Mouse (Mus musculus) heart, postnatal 0 days (tissue): ENCODE measurements around the gene Gdpd3.

ENCODE experiments used
- CTCF ChIP-seq: IDR thresholded peaks from 2 replicates; pipeline ENCODE4 v1.5.1; 2016; ENCODE audit warnings: antibody characterized with exemption, control low read depth, low read depth
- EP300 ChIP-seq: IDR thresholded peaks from 2 replicates; pipeline ENCODE4 v1.6.1; 2016; ENCODE audit warnings: antibody characterized with exemption, low read depth

DNA sequence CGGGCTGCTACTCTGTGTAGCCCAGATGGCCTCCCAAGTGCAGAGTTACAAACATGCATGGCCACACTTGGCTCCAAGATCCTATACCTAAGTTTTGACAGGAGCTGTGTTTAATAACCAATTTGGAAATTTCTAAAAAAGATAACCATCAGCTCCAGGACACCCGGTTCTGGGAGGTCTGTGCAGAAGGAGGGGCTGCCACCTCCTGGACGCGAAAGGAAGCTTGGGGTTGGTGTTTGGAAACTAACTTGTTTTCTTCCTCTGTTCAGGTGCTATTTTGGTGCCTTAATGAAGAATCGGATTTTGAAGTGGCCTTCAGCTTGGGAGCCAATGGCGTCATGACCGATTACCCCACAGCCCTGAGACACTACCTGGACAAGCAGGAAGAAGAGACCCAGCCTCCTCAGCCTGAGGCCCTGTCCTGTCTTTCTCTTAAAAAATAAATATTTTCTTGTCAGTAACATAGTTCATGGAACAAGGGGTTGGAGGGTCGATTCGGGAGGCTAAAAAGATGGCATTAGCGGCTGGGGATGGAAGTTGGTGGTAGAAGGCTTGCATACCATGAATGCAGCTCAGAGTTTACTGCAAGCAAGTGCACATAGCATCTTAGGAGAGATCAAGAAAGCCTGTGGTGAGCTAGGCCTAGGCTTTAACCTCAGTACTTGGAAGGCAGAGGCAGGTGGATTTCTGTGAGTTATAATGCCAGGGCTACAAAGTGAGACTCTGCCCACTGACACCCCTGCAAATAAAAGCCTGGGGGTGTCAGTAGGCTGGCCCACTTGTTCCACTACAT, 9.2 kb downstream of the Gdpd3 start:
- peak; percentile 24; the same call in 1 of the 2 replicates for TF ChIP-seq CTCF
- no peak for TF ChIP-seq EP300
